Mouse (Mus musculus): ENCODE data around the gene Erbb2.
A peak's percentile ranks its signal among the peaks of the same experiment; 100 is the strongest.

Gene Erbb2

GRCm38 (mm10) chr11:98426592-98426991 lies 14.3 kb downstream of the Erbb2 start:
- no peak for DNase-seq

DNA sequence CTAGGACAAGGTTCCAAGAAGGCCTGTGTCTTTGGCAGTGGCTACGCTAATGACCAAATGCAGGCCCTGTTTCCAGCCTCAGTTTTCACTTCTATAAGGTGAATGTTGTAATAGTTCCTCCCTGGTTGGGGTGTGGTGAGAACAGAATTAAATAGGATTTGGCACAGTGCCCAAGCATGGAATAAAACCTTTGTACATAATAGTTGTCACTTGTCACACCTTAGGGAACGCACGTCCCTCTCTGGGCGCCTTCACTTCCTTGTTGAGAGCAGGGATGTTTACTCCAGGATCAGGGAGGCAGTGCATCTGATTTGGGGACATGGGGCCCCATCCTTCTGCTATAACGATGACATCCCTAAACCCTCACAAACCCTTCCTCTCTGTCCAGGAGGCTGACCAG lies 16.2 kb downstream of the Erbb2 start:
- no peak for DNase-seq

DNA sequence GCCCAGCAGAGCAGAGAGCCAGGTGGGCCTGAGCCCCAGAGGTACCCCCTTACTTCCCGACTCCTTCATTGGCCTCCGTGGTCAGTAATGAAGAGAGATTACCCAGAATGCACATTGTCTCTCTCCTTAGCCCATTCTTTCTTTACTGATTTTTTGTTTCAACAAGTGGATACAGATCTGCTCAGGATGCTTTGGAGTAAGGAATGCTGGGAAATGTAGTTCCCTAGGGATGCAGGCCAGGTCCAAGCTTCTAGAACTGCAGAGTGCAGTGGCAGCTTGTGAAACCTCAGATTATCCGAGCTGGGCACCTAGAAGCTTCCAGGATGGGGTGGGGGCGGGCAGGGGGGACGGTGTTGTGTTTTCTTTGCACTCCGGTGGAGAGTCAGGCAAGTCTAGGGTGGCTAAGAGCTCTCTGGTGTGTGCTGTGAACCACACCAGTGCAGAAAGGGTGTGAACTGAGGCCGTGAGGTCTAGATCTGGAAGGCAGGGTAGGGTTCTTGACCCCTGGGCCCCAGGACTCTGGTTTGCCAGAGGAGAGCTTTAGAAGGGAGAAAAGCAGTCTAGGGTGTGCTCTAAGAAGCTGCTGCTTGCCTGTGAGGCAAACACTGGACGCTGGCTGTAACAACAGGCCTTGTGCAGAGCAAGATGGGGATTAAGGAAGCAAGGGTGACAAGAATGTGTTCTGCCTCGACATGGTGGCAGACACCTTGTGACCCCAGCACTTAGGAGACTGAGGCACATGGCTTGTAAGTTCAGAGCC lies 19.7 kb downstream of the Erbb2 start:
- DNase-seq: no peak

- DNase-seq: no peak
These were observed 23.5 kb downstream of the Erbb2 start for GRCm38 (mm10) chr11:98435723-98436122.

DNA sequence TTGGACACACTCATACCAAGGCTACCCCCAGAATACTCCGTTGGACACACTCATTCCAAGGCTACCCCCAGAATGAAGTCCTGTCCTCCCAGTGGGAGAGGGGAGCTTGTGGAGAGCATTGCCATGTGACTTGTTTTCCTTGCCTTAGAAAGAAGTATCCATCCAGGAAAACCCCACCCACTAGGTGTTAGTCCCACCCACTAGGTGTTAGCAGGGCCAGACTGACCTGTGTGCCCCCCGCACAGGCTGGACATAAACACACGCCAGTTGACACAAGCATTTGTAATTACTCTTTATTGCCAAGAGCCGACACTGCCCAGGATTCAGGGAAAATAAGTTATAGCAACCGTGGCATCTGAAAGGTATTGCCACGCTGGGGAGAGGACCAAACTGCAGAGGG lies 25.2 kb downstream of the Erbb2 start:
- peak; percentile 36 for DNase-seq

DNA sequence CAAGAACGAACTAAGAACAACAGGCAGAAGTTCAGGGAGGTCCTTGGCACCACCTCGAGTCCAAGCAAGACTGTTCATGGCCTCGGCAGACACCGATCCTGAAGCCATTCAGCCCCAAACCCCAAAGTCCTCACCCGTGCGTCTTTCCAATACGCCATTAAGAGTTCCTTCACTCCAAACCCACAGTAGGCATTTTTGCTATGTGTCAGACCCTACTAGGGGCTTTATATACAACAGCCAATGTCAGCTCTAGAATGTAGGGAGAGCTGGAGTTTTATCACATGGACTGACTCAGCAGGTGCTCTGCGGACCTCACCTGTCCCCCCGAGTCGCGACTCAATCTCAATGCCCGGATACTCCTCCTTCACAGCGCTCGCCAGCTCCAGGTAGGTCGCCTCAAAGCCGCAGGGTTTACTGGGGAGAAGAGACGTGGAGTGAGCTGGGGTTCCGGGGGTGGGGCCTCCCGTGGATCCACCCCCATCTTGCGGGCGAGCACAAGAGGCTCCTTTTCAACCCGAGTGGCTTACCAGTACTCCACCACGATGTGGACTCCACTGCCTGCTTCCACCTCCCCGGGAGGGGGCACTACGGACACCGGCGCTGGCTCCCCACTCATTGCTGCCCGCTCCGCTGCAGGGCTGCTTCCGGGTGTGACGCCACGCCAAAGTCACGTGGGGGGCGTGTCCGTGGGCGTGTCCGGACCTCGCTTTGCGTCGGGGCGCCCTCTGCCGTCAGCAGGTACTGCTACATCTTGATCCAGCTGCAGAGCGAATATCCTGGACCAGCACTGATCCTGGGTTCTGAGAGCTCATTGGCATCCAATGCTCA lies 26.3 kb downstream of the Erbb2 start, which contains the start of gene Mien1:
Gene Mien1 (minus strand): TSS at position 661 of the 828 bp plus-strand sequence.
- peak; percentile 93 for DNase-seq

- no peak for DNase-seq
These were observed 31.4 kb downstream of the Erbb2 start for GRCm38 (mm10) chr11:98443688-98444087.

GRCm38 (mm10) chr11:98445238-98445637 lies 33.0 kb downstream of the Erbb2 start:
- no peak for DNase-seq

DNA sequence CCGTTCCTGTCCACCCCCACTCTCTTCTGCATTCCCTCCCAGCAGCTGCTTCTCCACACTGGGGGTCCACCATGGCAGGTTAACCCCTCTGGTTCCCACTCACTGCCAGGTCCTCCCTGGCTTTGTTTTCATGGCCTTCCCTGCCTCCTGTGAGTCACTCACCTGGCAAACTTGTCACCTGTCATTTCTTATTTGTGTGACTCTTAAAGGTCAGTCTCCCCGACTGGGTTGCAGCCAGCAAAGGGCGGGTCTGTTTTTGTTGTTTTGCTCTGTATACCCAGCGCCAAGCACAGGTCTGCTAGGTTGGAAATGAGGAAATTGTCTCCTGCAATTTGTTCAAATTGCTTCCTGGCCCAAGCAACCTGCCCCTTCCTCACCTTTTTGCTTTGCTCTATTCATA lies 33.4 kb downstream of the Erbb2 start:
- no peak for DNase-seq

- DNase-seq: no peak
These were observed 33.9 kb downstream of the Erbb2 start, which contains the start of gene Grb7 for GRCm38 (mm10) chr11:98446213-98446561. TSS of gene Grb7 (plus strand) at chr11:98446394.

DNA sequence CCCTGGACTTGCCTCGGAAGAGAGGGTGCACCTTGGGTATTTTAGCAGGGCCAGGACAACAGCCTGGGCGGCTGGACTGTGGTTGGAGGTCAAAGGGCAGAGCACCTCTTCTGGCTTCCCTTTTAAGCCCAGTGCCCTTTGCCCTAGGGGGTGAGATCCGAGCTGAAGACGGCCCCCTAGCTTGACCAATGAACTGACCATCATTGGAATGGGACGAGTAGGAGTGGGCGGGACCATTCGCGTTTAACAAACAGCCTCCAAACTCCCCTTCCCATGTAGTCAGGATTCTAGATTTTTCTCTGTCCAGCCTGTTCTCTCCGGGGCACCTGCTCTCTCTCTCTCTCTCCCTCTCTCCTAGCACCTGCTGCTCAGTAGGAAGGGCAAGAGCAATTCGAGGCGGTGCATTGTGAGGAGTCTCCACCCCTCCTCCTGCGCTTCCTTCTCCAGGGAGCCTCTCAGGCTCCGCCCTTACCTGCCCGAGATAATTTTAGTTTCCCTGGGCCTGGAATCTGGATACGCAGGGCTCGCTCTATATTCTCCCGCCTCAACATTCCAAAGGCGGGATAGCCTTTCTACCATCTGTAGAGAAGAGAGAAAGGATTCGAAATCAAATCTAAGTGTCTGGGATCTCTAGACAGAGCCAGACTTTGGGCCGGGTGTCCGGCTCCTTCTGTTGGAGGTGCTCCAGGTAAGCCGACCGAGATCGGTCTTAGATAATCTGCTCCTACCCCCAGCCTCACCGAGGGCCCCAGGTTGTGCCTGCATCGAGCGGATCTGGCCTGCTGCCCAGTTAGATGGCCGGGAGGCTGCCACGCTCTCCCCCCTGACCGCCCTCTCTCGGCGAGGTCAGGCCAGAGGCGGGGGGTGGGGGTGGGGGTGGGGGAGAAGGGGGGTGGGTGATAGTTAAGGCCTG lies 34.5 kb downstream of the Erbb2 start:
- DNase-seq: peak; percentile 75

- DNase-seq: no peak
These were observed 35.2 kb downstream of the Erbb2 start for GRCm38 (mm10) chr11:98447475-98447834.

- DNase-seq: no peak
These were observed 36.0 kb downstream of the Erbb2 start for GRCm38 (mm10) chr11:98448191-98448790.

DNA sequence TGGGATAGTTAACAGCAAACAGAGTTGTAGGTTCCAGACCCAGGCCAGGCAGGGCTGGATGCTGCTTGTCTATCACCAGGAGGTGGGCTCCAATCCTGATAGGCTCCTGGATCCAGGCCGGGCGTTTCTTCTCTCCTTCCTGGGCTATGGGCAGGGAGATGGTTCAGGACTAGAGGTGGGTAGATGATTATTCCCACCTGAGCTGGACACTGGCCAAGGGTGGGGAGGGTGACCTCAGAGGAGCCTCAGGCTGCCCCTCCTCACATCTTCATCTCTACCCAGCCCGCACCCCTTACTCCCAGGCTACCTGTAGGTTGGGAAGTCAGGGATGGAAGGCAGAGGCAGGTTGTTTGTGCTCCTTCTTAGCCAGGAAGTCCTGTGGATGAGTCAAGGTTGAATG lies 37.1 kb downstream of the Erbb2 start:
- no peak for DNase-seq

GRCm38 (mm10) chr11:98449921-98450771 lies 37.9 kb downstream of the Erbb2 start:
- DNase-seq: no peak

DNA sequence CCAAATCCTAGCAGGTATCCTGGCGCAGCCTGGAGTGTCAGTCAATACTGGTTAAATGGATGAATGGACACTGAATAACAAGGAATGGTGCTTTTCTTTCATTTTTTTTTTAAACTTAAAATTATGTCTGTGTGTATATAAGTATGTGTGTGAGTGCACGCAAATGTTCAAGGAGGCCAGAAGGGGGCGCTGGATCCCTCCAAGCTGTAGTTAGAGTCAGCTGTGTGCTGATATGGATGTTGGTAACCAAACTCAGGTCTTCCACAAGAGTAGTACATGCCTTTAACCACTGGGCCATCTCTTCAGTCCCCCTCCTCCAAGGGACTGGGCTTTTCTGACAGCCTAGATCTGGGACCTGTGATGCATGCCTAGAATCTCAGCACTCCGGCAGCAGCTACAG lies 43.2 kb downstream of the Erbb2 start:
- DNase-seq: peak; percentile 17

- DNase-seq: peak; percentile 18
These were observed 44.3 kb downstream of the Erbb2 start for GRCm38 (mm10) chr11:98456545-98456944.

DNA sequence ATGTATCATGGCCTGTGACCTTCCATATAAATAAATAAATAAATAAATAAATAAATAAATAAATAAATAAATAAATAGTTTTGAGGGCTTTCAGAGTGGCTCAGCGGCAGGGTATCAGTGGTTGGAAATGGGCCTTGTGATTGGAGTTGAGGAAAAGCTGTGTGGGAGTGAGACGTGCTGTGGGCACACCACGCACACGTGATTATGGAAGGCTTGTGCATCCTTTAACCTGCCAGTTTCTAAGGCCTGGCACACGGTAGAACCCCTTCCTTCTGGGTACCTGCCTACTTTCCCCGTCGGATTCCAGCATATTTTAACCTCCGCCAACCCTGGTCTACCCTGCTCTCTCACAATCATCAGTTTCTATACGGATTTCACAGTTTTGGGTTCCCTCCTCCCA lies 44.7 kb downstream of the Erbb2 start:
- DNase-seq: no peak

- peak; percentile 87 for DNase-seq
These were observed 45.3 kb downstream of the Erbb2 start for GRCm38 (mm10) chr11:98457367-98458120.

DNA sequence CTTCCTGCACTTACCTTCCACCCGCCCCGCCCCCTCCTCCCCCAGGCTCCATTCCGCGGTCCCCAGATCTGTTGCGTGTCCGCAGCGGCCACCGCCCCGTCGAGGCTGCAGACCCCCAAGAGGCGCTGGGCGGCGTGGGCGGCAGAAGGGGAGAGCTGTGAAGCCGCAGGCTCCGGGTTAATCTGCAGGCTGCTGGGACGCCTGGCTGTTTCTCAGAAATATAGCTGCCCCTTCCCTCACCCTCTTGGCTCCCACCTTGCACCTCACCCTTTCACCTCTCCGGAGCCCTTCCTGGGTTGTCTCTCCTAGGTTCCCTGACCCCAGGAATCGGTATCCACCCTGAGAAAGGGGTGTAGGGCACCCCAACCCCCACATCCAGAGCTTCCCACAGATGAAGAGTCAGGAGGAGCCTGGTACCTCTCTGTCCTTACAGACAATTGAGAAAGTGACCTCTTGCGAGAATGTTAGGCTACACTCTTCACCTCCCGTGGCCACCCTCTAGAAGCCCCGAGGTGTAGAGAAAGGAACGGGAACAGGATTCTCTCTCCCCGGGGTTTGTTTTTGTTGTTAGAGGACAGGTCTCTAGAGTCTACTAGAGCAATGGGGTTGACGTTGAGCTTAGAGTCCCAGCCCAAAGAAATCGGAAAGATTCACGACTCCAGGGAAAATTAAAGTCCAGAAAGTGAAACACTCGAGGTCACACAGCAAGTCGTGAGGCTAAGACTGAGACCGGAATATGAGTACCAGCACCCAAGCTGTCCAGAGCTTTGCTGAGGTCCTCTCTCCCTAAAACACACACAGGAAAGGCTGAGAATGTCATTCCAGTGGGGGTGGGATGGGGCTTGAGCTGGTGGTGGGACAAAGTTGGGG lies 46.1 kb downstream of the Erbb2 start:
- DNase-seq: peak; percentile 27
